Mouse (Mus musculus) Patski (cell line): ENCODE data around the gene Ngfr. TPM values are rescaled to one million over a fixed set of nuclear protein-coding genes. Genes with fewer than 3 reads are reported as not detected.

Experiments
- ATAC-seq: fragments of 100-300 bp; one replicate; pipeline ENCODE4 v1.8.0; 2021
- CTCF ChIA-PET: fragments of 350-600 bp; sonication (Branson Sonifier 250); formaldehyde crosslinking; loops from one replicate; lab custom pipeline; 2022; ENCODE audit warnings: inconsistent platforms; lab: Charles Lee
- POLR2A ChIA-PET: fragments of 350-600 bp; sonication (Branson Sonifier 250); formaldehyde crosslinking; loops from one replicate; lab custom pipeline; 2022; ENCODE audit warnings: antibody characterized with exemption, inconsistent platforms; lab: Charles Lee
- DNase-seq: peaks from one replicate; pipeline ENCODE4 v3.0.0-alpha.2; 2011; ENCODE audit warnings: low read depth, low spot score
- H3K27me3 ChIP-seq: fragments of 371-371 bp; one replicate; pipeline ENCODE4 v1.5.1; 2021
- CTCF ChIP-seq: fragments of 100-300 bp; IDR thresholded peaks from one replicate; pipeline ENCODE4 v1.5.1; 2021
- in situ Hi-C: fragments of 300-500 bp; cut with MboI; formaldehyde crosslinking; loops from 3 replicates; pipeline ENCODE4 v1.11.1; 2018; ENCODE audit warnings: low pct_unique_long_range_greater_than_20kb, mixed read lengths
- polyA plus RNA-seq: library from polyadenylated mRNA; unstranded; gene quantifications from one replicate; pipeline ENCODE4 v1.2.3, GENCODE M21; 2021

The Ngfr gene
- polyA plus RNA-seq, 1 experiment from 2014 or later, result 0.09 TPM

GRCm38 (mm10) chr11:95567936-95568715 is 19.4 kb downstream of the Ngfr start:
- ATAC-seq (no peak), DNase-seq (no peak)
- H3K27me3 ChIP-seq, result peaks cover 21% of the 10 kb centered on the region
- CTCF ChIA-PET, result no interaction called here
- POLR2A ChIA-PET, result interaction anchor here (0.7 to 0.9 kb wide), 2 partner anchors 17 to 649 kb away, joined by 3 to 4 read pairs; no protein-coding TSS in a partner anchor
- TF ChIP-seq CTCF, result no peak
- in situ Hi-C loops, result no loop called here

- in situ Hi-C loops, result no loop called here
- no peak for DNase-seq
Observed at GRCm38 (mm10) chr11:95567366-95567765, 20.2 kb downstream of the Ngfr start.

DNA sequence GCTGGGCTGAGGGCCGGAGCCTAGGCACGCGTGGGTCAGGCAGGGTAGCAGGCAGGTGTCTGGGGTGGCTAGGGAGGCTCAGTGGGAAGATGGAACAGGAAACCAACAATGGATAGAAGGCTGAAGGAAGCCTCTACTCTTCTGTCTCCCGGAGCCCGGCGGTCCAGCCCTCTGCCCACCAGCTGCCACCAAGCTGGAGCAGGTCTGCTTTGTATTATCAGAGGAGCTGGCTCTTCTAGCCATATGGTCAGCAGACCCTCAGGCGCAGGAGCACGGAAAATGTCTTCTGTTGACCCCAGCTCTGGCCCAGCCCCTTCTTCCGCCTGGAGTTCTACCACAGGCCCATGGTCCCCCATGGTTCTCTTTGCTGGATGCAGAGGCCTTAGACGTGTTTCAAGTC is 22.2 kb downstream of the Ngfr start:
- no peak for TF ChIP-seq CTCF
- POLR2A ChIA-PET, result no interaction called here
- DNase-seq (no peak), ATAC-seq (no peak)
- CTCF ChIA-PET, result no interaction called here
- in situ Hi-C loops, result no loop called here
- H3K27me3 ChIP-seq, result peaks cover 4% of the 10 kb centered on the region

More at GRCm38 (mm10) chr11:95567366-95567765, 20.2 kb downstream of the Ngfr start:
- no peak for TF ChIP-seq CTCF
- POLR2A ChIA-PET, result interaction anchor here (0.9 kb wide), 1 partner anchor 16 kb away, joined by 4 read pairs; no protein-coding TSS in a partner anchor
- CTCF ChIA-PET, result no interaction called here
- H3K27me3 ChIP-seq, result peaks cover 16% of the 10 kb centered on the region
- ATAC-seq, result no peak

DNA sequence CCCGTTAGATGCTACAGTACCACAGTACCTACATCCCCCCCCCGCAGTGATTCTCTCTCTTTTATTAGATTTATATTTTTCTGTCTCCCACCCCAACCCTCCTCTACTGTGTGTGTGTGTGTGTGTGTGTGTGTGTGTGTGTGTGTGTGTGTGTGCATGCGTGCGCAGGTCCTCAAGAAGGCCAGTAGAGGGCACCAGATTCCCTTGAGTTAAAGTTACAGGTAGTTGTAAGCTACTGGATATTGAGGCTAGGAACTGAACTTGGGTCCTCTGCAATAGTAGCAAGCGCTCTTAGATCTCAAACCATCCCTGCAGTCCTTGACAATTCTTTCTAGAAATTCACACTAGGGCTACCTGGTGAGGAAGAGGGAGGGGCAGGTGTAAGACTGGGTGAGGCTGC is 23.7 kb downstream of the Ngfr start:
- in situ Hi-C loops, result no loop called here

DNA sequence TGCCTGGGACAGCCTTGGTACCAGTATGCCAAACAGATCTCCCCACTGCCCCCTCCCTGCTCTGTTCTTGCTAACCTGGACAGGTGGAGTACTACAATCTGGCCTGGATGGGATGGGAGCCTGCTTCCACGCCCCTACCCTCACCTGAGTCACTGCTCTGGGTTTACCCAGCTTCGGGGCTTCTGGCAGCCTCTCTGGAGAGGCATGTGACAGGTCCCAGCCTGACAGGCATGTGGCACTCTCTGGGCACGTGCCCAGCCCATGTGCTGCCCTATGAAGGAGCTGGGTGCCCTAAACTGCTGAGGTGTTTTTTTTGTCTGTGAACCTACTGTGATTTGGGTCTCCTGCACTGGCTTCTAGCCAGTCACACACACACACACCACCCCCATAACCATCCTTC is 26.8 kb downstream of the Ngfr start:
- no peak for ATAC-seq
- CTCF ChIA-PET, result no interaction called here

More for the DNA sequence above, 23.7 kb downstream of the Ngfr start:
- no peak for ATAC-seq
- no peak for TF ChIP-seq CTCF
- POLR2A ChIA-PET, result no interaction called here
- CTCF ChIA-PET, result no interaction called here
- H3K27me3 ChIP-seq, result peaks cover 4% of the 10 kb centered on the region
- no peak for DNase-seq

DNA sequence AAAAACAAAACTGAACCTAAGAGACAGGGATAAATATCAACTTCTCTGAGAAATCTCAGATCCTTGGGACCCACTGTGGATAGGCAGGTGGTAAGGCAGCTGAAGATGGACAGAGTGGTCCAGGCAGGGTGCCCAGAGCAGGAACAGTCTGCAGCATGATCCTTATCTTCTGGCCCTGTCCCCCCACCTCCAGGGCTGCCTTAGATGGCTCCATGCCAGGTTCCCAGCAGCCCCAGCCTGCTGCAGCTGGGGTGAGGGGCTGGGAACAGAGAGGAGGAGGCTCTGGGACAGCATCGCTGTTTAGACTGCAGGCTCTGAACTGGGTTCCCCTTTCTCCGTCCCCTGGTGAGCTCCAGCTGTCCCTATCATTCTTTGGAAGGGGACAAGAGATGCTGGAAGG is 27.8 kb downstream of the Ngfr start:
- no peak for DNase-seq
- no peaks in the 10 kb centered on the region for H3K27me3 ChIP-seq
- in situ Hi-C loops, result no loop called here
- ATAC-seq, result no peak
- TF ChIP-seq CTCF, result no peak
- ChIA-PET POLR2A (no interaction called here), CTCF (no interaction called here)

More for the DNA sequence above, 26.8 kb downstream of the Ngfr start:
- DNase-seq, result no peak
- no peaks in the 10 kb centered on the region for H3K27me3 ChIP-seq
- POLR2A ChIA-PET, result interaction anchor here (0.6 kb wide), 2 partner anchors 14 to 48 kb away, joined by 3 to 5 read pairs; no protein-coding TSS in a partner anchor
- in situ Hi-C loops, result no loop called here
- TF ChIP-seq CTCF, result no peak

- no peak for ATAC-seq
- H3K27me3 ChIP-seq, result peaks cover 3% of the 10 kb centered on the region
- CTCF ChIA-PET, result interaction anchor here (1.2 kb wide), 2 partner anchors 36 to 193 kb away, joined by 3 read pairs; no protein-coding TSS in a partner anchor
- TF ChIP-seq CTCF, result no peak
- in situ Hi-C loops, result no loop called here
- no peak for DNase-seq
- POLR2A ChIA-PET, result interaction anchor here (0.6 kb wide), 1 partner anchor 349 kb away, joined by 3 read pairs; no protein-coding TSS in a partner anchor
Observed at GRCm38 (mm10) chr11:95557719-95558118, 29.8 kb downstream of the Ngfr start.

DNA sequence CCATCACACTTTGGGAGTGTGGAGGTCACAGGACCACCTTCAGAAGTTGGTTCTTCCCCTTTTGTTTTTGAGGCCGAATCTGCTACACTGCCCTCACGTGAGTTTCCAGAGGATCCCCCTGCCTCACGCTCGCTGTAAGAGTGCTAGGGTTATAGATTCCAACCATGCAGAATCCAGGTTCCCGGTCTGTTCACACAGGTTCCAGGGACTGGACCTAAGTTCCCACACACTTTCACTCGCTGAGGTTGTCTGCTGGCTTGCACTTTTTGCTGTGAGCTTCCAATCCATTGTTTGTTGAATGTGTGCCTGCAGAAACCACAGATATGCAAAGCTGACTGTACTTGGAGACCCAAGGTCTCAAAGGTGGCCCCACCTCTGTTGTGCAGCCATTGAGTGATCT is 30.5 kb downstream of the Ngfr start:
- ChIA-PET CTCF (interaction anchor here (1.2 kb wide), 1 partner anchor 194 kb away, joined by 3 read pairs; no protein-coding TSS in a partner anchor), POLR2A (no interaction called here)
- in situ Hi-C loops, result no loop called here
- ATAC-seq (no peak), DNase-seq (no peak)
- H3K27me3 ChIP-seq, result peaks cover 3% of the 10 kb centered on the region
- TF ChIP-seq CTCF, result no peak

- ChIA-PET POLR2A (interaction anchor here (0.7 kb wide), 1 partner anchor 81 kb away, joined by 3 read pairs; no protein-coding TSS in a partner anchor), CTCF (no interaction called here)
- DNase-seq (no peak), ATAC-seq (no peak)
- H3K27me3 ChIP-seq, result peaks cover 3% of the 10 kb centered on the region
- TF ChIP-seq CTCF, result no peak
- in situ Hi-C loops, result no loop called here
Observed at GRCm38 (mm10) chr11:95555279-95555678, 32.3 kb downstream of the Ngfr start.

DNA sequence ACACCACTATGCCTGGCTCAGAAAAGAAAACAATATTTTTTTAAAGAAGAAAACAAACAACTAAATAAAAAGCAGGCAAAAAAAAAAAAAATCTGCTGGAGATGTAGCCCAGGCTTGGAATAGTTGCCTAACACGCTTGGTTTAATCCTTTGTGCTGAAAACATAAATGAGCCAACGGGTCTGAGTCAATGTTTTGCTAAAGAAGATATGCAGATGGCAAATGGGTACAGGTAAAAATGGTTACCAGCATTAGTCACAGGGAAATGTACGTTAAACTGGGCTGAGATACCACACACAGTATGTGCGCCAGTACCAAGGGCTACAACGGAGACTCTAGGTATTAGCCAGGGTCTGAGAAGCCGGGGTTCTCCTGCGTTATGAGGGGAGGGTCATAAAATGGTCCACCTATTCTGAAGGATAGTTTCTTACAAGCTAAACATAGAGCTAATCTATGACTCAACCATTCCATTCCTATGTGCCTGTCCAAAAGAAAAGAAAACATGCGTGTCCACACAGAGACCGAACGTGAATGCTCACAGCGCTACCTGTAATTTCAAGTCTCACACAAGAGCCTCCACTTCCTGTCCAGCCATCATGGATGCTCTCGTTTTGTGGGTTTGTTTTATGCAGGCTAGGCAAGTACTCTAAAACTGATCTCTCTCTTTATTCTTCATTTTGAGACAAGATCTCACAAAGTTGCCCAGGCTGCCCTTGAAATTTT is 37.1 kb downstream of the Ngfr start:
- peaks cover 7% of the 10 kb centered on the region for H3K27me3 ChIP-seq
- no peak for TF ChIP-seq CTCF
- CTCF ChIA-PET, result no interaction called here
- in situ Hi-C loops, result no loop called here
- ATAC-seq, result no peak
- POLR2A ChIA-PET, result interaction anchor here (0.8 kb wide), 1 partner anchor 17 kb away, joined by 4 read pairs; no protein-coding TSS in a partner anchor
- DNase-seq, result no peak
